Mouse (Mus musculus) heart, adult 9 months (tissue): ENCODE data around the gene Epha6.

Source experiments
- DNase-seq, 2 experiments: peaks; one replicate each; pipeline ENCODE4 v3.0.0; 2022; ENCODE audit warnings: low spot score in 2 of 2

The Epha6 gene

DNA sequence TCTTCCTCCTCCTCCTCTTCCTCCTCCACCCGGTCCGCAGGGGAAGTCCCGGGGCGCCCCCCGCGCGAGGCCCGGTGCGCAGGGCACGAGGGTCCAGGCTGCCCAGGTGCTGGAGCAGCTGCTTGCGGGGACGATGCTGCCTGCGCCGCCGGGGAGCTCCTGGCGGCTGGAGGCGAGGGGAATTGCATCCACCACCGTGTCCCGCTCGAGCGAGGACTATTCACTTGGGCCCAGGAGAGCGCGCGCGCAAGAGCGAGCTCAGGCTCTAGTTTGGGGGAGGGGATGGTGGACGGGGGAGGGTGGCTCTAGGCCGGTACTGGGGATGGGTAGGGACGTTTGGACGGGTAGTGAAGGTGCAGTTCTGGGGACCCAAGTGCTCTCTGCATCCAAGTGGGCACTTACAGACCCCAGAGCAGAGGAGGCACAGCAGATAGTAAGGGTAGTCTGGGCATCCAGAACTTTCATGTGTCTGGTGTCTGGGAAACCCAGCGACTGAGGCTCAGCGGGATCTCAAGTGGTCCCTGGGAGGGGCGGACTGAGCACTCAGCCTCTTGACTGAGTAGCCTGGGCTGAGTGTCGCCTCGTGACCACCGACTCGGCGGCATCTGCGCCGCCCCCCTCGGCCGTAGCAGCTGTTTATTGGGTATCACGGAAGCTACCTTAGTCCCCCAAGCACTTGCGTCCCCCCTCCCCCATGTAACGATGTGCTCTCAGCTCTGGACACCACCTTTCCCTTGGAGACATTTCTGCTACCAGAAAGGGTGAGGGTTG is at the start of gene Epha6:
TSS of gene Epha6 (minus strand) at position 471 of the 771 bp plus-strand sequence.
- DNase-seq: no peak

DNA sequence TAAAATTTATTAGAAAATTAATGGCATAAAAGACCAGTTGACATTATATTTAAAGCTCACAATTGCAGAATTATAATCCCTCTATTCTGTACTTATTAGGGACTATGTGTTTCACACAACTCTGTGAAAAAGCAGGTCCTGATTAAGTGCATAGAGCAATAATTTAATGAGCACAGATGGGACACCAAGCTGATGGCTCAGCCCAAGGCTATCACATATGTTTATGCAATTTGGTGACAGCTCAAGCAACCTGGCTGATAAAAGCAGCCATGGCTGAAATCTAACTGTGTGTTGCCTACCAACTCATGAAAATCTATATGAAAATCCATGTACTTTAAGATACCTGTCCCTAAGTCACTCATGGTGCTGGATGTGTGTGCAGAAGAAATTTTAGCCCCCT is 46.4 kb upstream of the Epha6 start:
- no peak for DNase-seq

DNA sequence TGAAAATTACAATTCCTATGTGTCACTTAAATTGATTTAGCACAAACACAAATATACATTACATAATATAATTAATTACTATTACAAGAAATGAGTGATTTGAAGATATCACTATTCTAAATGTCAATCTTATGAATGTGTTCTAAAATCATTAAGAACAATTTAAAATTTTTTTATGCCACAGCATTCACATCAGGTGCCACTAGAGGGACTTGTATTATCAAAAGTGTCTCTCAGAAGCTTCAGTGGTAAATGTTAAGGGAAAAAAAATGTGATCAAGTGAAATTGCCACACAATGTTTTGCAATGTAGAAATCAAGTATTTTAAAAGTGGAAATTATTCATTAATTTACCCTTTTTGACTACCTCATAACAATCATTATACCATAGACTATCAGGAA is 22.8 kb upstream of the Epha6 start:
- DNase-seq: no peak

DNA sequence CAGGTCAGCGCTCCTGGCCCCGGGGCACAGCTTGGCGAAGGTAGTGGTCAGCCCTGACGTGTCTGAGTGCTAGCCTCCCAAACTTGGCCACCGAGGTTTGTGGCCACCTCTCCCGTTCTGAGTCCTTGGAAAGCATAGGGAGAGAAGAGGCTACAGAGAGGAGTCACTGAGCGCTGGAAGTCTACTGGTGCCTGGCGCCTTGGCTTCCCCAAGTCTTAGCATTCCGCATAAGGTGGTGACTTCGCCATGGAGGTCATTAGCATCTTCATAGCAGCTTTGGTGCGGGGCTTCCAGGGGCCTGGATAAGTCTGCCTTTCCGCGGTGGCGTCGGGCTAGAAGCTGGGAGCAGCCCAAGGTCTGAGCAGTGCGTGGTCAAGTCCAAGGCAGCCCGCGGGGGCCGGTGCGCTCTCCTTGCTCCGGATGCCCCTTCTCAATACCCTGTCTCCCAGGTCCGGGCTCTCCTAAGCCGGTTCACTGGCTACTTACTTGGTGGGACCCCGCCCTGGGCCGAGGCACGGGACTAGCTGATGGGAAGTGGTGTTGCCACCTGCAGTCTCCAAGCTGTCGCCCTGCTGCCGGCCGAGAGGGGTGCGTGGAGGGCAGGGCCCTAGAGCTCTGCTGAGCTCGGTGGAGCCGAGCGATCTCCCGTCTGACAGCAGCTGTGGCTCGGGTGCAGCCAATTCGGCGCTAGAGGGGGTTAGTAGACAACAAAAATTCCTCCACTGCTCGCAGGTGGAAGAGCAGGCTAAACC is 677 bp upstream of the Epha6 start:
- no peak for DNase-seq

DNA sequence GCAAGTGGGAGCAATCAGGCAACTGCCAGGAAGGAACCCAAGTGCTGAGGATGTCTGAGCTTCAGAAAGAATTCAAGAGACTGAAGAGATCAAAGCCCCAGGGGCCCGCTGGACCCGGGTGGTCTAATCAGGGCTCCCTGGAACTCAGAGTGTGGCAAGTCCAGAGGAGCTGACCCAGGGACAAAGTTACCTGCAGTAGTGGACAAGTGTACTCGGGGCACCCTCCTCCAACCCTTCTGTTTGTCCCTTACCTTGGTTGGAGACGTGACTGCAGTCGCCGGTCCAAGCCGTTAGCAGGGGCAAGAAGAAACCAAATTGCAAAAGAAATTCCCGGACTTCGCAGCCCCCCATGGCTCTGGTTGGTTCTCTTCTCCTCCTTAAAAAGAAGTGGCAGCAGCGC is 718 bp downstream of the Epha6 start:
- no peak for DNase-seq

DNA sequence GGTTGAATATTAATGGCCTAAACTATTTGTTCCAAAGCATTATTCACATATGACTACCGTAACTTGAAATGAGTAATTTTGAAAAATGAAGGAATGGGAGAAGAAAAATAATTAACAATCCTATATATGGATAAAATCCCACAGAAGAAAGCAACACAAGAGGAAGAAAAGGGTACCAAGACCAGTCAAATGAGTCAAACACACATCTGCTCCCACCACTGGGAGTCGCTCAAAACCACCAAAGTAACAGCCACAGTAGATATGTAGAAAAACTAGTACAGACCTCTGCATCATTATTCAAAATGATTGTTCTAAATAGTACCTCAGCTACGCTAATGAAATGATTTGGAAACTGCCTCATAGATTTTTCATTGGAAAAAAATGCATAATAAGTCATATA is 20.0 kb downstream of the Epha6 start:
- no peak for DNase-seq

DNA sequence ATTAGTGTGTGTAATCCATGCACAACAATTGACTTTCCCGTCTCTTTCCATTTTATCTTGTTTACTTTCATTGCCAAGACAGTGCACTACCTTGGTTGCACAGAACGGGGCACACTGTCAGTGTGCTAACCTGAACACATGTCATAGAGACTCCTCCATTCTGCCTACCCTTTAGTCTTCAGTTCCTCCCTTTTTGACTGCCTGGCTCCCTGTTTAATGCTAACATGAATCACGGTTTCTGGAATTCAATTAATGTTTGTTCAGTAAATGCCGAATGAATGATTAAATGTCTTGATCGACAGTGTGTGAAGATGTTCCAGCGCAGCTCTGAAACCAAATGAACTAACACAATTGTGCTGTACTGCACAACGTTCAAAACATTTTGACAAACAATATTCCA is 20.6 kb downstream of the Epha6 start:
- no peak for DNase-seq

DNA sequence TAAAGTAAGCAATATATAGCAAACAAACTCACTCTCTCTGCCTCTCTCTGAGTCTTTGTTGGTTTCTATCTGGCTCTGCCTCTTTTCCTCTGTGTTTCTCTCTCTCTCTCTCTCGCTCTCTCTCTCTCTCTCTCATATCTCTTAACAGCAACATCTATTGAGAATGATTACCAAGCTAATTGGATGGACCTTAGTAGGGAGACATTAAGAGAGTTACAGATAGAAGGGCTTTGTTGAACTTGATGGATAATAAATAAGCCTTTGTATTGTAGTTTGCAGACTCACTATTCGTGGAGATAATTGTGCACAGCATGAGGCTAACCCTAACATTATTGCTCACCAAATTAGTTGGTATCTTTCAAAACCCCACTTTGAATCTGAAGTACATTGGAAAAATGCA is 34.8 kb downstream of the Epha6 start:
- no peak for DNase-seq

DNA sequence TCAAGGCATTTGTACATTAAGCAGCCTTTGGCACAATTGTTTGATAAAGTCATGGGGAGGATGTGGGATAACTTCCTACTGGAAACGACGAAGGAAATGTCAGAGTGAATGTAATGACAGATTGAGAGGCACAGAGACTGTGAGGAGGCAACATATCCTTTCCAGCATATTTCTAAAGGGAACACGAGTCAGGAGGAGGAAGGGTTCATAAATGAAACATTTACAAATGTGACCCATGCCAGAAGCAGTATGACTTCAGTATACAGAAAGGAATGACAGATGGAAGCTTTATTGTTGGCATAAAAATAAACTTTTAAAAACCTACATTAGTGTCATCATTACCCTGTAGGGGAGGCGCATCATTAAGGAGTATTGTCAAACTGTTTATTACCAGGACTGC is 60.9 kb downstream of the Epha6 start:
- no peak for DNase-seq

DNA sequence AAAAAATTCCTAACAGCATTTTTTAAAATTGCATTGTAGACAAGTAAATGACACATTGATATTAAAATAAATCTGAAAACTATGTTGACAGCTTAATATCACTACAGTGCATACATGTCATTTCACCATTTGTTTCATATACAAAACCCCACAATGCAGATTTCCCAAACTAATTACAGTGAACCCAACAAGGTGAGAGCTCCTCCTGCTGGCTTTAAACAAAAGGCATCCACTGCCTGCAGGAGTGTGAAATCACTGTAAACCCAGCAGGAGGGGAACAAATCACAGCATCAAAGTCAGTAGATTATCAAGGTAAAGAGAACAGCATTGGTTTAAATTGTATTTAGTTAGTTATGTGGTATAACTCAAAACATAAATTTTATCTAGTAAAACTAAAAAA is 67.1 kb downstream of the Epha6 start:
- no peak for DNase-seq

DNA sequence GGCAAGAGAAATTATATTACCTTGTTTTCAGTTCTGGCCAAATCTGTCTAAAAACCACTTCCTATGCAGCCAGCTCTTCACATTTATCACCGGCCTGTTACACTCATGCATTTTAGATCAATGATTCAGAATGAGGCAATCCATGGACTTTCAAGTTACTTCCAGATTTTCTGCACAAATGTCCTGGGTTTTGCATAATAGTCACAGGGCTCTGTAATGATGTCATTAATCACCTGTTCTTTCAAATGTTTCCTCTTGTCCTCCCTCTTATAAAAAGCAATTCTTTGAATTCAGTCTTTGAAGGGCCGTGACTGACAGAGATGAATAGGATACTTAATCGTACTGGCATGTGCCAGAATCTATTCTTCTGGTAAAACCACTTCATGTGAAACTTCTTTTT is 95.6 kb downstream of the Epha6 start:
- DNase-seq: no peak

DNA sequence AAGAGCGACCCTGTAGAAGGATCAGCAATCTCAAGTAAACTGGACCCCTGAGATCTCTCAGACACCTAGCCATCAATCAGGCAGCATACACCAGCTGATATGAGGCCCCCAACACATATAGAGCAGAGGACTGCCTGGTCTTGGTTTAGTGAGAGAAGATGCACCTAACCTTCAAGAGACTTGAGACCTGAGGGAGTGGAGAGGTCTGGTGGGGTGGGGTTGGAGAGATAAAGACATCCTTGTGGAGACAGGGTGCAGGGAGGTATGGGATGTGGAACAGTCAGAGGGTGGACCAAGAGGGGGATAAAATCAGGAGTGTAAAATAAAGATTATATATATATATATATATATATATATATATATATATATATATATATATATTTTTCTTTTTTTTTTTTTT is 105.8 kb downstream of the Epha6 start:
- no peak for DNase-seq

DNA sequence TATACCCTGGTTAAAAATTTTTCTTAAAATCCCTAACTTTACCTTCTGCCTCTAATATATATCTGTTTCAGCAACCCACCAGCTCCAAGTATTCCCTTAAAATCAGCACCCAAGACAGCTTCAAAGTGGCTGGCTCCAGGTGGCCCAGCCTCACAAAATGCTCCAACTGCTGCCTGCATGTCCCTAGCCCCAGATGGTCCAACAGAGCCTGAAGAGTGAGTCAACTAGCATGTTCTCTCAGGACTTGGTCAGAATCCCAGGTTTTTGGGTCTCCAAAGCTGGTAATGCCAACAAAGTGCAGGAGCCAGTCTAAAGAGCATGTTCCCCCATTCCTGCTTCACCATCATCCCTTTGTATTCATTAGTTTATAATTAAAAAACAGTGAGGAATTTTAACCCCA is 129.6 kb downstream of the Epha6 start:
- DNase-seq: no peak

DNA sequence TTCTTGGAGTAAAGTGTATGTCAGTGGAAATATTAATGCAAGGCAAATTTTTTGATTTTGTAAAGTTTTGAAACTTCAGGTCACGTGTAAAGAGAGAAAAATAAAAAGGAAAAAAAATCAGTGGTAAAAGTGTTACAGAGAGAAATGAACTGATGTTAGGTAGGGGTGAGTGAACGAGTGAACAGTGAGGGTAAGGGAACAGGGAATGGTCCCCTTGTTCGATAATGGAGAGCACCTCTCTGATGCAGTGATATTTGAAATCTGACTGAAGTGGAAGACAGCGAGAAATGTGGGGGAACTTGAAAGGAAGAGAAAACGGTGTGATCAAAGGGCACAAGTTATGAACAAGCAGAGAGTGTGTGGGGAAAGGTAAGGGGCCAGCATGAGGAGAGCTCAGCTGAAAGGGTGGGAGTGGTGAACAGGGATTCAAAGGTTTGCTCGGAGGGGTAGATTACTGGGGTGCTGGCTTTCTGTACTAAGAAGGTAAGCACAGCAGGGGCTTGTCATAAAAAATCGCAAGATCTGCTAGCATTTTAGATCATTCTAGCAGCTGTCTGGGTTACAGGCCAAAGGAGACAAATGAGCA is 137.0 kb downstream of the Epha6 start:
- no peak for DNase-seq

DNA sequence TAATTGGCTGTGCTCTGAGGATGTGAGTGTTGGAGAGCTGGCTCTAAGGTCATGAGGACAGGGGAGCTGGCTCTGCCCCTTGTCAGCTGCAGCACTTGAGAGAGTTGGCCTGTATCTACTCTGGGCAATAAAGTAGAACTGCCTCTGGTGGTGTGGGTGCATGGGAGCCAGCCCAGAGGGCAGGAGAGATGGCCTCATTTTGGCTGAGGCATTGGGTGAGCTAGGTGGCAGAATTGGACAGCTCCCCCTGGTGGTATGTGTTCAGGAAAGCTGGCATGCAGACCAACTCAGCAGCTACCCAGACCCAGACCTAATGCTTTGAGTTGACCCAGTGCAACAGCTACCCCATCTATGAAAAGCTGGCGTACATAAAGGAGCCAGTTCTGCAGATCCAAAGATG is 170.0 kb downstream of the Epha6 start:
- peak; percentile 8 to 27 for DNase-seq

DNA sequence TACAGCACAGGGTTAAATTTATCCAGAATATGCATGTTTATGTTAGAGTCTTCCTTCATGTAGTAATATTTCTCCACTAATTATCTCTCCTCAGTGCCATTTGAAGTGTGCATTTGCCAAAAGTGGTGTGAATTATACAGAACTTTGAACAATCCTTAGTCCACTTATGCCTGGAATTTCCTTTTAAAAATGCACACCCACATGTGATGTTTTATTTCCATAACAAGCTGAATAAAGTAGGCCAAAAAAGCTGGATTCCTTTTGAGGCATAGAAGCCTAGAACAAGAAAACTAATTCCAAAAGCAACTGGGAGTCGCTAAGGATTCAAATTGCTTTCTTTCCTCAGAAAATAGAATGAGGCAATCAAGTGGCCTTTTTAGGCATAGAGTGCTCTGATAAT is 171.1 kb downstream of the Epha6 start:
- no peak for DNase-seq

DNA sequence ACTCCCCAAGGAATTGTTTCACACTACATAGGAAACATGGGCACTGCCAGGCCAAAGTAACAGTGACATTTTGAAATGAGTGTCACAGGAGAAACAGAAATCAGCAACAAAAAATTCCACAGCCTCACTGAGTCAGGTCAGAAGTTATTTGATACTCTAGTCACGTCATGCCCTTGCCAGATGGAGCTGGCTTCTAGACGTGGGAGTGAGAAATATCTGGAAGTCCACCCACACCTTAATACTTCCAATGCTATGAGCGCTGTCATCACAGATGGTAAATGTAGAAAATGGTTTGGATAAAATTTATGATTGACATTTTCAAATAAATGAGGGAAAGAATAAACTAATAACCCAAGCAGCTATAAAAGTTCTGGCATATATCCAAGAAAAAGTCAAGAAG is 210.0 kb downstream of the Epha6 start:
- DNase-seq: no peak

DNA sequence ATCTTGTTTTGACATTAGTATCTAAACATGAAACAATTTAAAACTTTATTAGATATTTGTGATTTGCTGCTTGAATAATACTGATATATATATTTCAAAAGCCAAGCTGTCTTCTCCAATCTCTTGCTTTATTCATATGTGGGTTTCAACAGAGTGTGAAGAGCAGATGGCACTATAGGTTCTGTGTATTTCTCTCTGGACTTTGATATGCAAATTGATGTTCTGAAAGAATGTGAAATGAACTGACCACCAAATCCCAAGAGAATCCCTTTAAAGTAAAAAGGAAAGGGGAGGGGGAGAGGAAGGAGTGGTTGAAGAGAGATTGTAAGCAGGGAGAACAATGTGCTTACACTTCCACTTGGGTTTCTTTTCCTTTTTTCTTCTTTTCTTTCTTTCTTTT is 212.4 kb downstream of the Epha6 start:
- DNase-seq: no peak

DNA sequence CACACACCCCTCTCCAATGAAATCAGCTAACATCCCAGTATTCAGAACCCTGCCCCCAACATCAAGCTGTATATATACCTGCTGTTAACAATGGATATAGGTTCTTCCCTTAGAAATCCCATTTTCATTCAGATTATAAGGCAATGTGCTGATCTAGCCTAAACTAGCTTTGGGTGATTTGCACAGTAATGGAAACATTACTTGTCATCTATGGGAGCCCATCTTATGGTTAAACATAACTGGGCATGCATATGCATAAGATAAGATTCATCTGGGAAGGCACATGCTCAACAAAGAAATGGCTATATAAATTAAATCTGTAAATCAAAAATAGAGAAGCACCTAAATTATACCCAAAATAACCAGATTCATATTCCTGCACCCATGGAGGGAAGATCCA is 230.2 kb downstream of the Epha6 start:
- DNase-seq: no peak

DNA sequence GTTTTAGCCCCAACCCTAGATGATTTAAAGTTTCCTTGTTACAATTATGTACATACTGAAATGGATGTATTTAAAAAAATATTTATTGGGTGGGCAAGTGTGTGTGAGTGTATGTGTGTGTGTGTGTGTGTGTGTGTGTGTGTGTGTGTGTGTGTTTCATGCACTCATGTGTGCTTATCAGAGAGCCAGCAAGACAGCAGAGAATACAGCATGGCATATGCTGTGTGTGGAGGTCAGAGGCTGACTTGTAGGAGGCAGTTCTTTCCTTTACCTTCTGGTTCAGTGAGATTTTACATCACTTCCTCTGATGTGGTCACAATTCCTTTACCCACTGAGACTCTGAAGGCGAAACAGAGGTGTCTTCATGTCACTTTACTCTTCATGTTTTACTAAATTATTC is 321.4 kb downstream of the Epha6 start:
- DNase-seq: no peak

DNA sequence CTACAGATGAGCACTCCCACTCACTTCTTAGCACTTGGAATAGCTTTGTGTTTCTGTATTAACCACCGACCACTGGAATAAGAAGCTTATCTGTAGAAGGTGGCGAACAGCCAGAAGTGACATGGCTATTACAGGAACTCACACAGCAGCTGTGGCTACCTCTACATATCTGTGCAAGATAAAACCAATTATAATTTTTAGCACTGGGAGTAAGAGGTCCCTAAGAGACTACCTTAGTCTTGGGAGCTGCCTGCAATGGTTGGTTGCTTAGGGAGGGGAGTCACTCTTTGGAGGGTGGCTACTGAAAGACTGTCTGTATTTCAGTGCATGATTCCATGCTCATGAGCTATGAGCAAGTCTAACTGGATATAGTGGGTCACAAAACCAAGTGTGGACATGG is 331.2 kb downstream of the Epha6 start:
- no peak for DNase-seq

DNA sequence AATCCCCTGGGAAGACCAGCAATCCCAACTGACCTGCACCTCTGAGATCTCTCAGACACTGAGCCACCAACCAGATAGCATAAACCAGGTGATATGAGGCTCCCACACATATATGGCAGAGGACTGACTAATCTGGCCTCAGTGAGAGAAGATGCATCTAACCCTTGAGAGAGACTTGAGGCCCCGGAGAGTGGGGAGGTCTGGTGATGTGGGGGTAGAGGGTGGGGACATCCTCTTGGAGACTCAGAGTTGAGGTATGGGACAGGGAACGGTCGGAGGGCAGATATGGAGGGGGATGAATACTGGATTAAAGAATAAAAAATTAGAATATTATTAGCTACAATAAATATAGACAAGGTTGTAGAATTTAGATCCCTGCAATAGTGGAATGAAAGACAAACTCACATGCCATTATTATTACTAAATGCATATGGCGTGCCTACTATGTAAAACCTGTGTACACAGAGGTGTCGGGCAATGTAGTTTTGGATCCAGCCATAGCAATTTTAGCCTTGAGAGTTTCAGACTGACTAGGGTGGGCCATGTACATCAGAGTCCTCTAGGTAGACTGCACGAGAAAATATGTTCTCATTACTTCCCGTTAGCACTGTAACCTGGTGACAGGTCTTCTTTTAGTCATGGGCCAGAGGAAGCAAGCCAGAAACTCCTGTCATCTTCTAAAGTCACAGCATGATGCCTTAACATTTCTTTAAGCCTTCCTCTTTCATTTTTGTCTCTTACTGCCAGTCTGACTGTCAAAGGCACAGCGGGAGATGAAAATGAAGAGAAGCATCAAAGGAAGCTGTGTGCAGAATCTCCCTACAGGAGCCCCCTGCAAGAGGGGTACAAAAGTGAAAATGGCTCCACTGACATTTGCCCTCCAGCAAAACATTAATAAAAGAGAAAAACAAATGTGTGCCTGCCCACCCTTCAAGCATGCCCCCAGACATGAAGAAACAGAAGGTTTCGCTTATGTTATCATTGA is 338.7 kb downstream of the Epha6 start:
- no peak for DNase-seq
